Mouse (Mus musculus) megakaryocyte, embryonic 14.5 days (primary cell): ENCODE measurements at regions not wholly inside any gene's neighbourhood (a gene's known extent, or its start where the extent isn't known, plus 50 kb on each side); places are given as distances from the start of the nearest gene placed in this dataset.

Source experiments
- FLI1 ChIP-seq: IDR thresholded peaks from 2 replicates; pipeline ENCODE4 v1.6.1; 2012; ENCODE audit warnings: low read length, inconsistent platforms, mixed read lengths
- GATA1 ChIP-seq: IDR thresholded peaks from 3 replicates; pipeline ENCODE4 v1.6.1; 2012; ENCODE audit warnings: mixed read lengths, low read length, inconsistent platforms, borderline replicate concordance

DNA sequence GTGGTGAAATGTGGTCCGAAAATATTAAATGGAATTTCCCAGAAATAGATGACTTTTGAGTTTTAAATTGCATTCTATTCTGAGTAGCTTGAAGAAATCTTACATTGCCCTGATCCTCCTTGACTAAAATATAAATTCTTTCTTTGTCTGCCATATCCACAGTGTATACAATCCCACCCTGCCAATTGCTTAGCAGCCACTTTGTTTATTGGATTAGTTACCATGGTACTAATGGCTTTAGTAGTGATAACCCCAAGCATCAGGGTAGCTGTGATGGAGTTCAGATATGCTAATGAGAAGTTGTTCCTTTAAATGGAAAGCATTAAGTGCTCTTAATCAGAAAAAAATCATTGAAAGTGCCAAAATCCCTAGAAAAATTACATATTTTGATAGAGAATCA, 277.4 kb upstream of the Pitrm1 start:
- no peak for TF ChIP-seq FLI1
- TF ChIP-seq GATA1: no peak
